Mouse (Mus musculus) fibroblast of lung, adult 2 months (primary cell): ENCODE measurements around the gene Pip5k1a.
"Not testable (repeated sequence)": the region's sequence is repeated elsewhere in the genome, so short reads cannot be mapped to it uniquely, and the experiment has no call there.

Experiments used
- DNase-seq: peaks from one replicate; pipeline ENCODE4 v3.0.0-alpha.2; 2011; ENCODE audit warnings: low read depth

Gene Pip5k1a

DNA sequence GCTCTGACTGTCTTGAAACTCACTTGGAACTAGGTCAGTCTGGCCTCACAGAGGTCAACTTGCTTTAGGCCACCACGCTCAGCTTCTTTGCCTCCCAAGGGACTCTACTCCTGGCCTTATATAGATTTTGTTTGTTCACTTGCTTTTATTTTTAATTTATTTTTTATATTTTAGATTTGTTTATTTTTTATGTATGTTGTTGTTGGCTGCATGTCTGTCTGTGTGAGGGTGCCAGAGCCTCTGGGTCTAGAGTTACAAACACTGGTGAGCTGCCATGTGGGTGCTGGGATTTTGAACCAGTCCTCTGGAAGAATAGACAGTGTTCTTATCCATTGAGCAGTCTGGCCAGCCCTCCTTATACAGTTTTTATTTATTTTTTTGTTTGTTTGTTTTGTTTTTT lies 6.0 kb upstream of the Pip5k1a start:
- no peak for DNase-seq

DNA sequence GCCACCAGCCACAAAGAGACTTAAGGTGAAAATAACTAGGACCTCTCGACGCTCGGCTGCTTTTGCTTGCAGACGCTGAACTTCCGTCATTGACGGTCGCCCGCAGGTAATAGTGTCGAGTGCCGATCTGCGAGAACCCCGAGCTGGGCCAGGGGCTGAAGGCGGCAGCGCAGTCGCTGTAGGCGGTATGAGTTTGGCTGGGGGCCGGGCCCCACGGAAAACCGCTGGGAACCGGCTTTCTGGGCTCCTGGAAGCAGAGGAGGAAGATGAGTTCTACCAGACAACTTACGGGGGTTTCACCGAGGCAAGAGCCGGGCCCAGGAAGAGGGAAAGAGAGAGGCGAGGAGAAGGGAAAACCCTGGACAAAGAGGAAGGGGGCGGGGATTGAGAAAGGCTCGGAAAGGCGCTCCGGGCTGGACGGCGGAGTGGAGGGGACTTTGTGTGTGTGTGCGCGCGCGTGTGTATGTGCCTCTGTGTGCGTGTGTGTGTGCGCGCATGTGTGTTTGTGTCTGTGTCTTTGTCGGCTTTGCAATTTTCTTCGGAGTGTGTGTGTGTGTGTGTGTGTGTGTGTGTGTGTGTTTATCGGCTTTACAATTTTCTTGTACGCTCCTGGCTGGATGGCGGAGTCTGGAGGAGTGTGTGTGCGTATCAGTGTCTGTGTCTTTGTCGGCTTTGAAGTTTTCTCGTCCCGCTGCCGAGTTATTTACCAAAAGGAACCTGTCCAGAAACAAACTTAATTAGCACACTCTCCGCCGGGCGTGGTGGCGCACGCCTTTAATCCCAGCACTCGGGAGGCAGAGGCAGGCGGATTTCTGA lies 4.4 kb upstream of the Pip5k1a start, which contains the start of gene Vps72:
Gene Vps72, plus strand, starts transcription at position 112 of the 816 bp plus-strand sequence.
- DNase-seq: peak; percentile 79

DNA sequence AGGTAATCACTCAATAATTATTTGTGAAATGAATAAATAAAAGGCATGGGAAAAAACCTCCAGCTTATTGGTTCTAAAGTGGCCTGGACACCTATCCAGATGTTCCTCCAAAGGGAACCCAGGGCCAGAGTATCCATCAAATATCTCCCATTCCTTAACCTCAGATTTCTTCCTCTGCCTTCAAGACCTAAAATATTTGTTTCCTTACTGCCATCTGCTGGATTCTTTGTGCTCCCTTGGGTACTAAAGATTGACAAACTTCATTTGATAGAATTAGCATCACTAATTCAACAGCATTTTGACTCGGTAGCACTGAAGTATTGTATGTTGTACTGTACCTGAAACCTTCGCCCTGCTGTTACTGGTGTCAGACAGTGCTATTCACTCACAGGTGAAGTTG lies 1.2 kb upstream of the Pip5k1a start:
- no peak for DNase-seq

DNA sequence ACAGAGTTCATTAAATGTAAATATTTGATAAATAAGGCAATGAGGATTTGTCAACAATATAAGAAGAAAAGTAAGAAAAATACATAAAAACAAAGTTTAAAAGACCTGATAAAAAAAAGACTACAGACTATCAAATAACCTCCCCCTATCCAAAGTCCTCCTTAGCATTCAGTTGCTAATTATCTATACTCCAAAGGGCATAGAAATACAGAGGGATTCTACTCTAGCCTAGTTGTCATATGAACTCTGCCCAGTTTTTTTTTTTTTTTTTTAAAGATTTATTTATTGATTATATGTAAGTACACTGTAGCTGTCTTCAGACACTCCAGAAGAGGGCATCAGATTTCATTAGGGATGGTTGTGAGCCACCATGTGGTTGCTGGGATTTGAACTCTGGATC lies 578 bp upstream of the Pip5k1a start:
- not testable (repeated sequence) for DNase-seq

DNA sequence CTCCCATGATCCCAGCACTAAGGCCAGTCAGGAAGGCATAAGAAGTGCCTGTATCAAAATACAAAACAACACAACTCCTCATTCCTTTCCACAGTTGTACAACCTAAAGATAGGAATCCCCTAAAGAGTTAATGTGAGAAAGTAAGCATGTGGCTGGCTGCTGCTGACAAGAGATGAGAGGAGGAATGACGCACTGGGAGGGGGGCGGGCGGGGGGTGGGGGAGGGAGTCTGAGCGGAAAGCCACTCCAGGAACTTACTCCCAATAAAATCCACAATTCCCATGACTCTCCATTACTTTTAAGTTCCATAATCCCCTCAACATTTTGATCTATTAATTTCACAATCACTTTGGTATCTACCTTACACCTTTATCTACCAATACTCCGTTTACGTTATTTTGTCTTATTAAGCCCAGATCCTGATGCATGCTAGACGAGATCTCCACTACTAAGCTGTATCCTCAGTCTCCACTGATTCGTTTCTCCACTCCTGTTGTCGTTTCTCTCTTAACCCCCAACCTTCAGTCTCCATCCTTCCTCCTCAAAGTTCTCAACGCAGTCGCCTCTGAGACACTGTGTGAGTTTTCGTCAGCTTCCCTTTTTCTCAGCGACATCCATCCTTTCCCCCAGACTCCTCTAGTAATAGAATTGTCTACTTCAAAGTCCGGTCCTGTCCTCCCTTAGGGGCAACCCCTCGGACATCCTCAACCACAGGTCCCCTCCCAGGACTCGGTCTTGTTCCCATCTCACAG lies 968 bp downstream of the Pip5k1a start:
- no peak for DNase-seq

DNA sequence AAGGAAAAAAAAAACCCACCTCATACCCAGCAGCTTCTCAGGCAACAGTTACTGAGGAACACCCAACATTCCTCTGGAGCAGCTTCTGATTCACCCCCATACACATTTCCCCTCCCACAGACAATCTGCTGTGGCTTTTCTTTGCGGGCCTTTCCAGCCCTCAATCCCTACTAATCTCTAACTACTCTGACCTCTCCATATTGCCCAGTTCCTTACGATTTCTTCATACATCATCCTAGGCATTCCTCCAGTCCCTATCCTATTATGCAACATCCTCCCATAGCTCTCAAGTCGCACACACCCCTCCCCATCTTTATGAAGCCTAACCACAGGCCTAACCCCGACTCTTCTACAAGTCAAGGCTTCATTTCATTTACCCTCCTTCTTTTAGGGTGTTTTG lies 1.6 kb downstream of the Pip5k1a start:
- DNase-seq: no peak

DNA sequence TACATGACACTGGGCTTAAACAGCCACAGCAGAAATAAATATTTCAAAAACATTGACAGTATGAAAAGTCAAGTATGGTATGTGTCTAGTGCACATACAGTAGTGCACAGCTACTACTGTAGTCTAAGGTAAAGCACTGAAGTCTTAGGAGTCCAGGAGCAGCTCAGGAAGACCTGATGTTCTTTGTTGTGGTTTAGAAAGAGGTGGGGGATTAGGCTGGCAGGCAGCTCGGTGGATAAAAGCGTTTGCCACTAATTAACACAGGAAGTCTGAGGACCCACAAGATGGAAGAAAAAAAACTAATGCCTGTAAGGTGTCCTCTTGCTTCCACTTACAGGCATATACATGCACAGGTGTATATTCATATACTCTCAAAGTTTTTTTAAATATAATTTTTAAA lies 5.9 kb downstream of the Pip5k1a start:
- DNase-seq: no peak

DNA sequence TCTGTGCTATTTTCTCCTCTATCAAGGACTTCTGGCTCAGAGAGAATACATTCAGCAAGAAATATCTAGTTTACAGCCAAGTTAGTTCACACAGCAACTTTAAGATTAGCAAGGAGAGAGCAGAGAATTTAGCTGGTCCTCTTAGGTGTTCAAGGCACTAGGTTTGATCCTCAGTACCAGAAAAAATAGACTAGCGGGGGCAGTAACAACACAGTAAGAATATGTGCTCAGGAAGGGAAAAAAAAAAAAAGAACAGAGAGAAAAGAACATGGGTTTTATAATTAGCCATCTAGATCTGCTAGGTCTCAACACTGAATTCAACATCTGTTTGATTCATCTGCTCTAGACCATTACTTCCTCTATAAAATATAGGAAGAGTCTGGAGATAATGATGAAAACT lies 18.7 kb downstream of the Pip5k1a start:
- no peak for DNase-seq

DNA sequence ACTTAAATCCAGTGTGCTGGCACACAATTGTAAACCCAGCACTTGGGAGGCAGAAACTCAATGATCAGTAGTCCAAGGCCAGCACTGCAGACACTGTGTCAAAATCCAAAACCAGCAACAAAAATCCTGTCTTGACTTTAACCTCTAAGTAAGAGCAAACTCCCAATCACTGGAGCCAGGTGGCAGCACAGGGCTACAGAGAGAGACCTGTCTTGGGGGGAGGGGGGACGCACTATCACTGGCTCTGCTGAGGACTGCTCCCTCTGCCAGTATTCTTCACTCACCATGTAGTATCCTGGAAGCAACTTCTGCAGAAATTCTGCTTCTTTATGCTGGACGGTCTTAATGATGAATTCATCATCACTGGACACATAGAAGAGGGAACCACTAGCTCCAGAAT lies 35.1 kb downstream of the Pip5k1a start:
- DNase-seq: no peak

DNA sequence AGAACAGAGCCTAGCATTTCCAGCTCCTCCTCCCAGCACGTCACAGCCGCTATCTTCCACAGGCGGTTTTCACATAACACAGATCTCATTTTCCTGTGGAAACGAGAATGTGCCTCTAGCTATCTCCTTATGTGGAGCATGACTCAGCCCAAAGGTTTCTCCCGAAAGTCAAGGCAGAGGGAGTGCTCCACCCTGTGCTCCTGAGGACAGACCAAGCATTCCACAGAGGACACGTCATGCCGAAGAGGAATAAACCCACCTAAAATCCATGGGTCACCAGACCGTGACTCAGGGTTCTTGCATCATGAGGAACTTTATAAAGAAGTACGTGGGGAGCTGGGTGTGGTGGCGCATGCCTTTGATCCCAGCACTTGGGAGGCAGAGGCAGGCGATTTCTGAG lies 40.2 kb downstream of the Pip5k1a start:
- DNase-seq: no peak

DNA sequence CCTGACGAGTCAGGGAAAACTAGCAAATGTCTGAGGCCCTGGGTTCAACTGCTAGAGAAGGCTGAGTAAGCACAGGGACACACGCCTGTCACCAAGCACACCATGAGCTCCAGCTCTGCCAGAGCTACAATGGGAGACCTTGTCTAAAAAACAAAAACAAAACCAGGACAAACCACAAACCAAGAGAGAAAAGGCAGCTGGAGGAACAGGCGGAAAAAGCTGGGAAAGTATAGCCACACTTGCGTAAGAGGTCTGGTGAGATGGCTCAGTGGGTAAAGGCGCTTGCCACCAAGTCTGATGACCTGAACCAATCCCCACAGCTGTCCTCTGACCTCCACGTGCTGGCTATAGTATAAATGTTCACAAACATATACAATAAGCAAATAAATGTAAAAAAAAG lies 40.6 kb downstream of the Pip5k1a start:
- DNase-seq: no peak

DNA sequence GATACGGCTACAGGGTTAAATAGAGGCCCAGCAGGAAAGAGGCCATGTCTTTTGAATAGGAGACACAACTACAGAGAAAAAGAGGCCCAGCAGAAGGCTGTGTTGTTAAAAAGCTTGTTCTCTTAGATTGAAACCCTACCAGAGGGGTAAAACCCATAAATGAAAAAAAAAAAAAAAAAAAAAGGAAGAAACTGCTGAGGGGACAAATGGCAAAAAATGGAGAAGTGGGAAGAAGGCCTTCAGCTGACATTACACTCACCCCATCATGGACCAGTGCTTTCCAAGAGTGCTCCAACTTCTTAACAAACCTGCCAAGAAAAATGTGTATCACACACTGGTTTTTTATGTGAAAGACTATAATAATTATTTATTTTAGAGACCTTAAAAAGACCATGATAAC lies 41.2 kb downstream of the Pip5k1a start:
- DNase-seq: no peak

DNA sequence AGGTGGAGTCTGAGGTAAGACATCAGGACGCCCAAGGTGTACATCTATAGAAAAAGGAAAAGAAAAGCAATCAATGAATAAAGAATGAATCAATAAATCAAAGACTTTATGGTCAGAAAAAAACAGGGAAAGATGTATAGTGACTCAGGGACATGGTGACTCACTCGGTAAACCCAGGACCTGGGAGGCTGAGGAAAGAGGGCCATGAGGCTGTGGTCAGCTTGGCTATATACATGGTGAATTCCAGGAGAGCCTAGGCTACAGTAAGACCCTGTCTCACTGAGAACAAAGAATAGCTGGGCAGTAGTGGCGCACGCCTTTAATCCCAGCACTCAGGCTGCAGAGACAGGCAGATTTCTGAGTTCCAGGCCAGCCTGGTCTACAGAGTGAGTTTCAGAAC lies 43.0 kb downstream of the Pip5k1a start:
- DNase-seq: no peak

DNA sequence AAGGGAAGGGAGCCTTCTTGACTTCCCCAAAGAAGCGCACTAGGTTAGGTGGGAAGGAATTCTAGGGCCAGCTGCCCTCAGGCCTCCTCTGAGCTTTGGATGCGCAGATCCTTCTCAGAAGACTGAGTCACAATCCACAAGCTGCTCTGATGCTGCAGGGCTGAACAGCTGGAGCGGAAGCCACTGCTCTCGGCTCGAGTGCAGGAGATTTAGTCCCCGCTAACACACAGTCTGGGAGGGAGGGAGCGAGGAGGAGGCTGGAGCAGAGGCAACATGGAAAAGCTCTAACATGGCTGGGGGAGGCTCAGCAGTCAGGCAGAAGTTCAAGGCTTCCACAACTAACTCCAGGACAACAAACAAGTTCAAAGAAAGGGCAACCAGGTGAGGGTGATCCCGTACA lies 48.7 kb downstream of the Pip5k1a start:
- no peak for DNase-seq

DNA sequence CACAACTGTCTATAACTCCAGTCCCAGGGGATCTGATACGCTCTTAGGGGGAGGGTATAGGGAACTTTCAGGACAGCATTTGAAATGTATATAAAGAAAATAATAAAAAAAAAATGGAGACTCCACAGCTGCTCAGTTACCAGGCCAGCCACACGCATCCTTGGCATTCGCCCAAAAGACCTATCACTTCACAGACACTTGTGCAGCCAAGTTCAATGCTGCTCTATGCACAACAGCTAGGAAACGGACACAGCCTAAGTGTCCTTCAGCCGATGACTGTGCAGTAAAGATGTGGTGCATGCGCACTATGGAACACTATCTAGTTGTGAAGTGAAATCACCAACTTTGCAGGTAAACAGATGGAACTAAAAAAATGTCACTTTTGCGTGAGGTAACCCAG lies 50.5 kb downstream of the Pip5k1a start:
- DNase-seq: no peak

DNA sequence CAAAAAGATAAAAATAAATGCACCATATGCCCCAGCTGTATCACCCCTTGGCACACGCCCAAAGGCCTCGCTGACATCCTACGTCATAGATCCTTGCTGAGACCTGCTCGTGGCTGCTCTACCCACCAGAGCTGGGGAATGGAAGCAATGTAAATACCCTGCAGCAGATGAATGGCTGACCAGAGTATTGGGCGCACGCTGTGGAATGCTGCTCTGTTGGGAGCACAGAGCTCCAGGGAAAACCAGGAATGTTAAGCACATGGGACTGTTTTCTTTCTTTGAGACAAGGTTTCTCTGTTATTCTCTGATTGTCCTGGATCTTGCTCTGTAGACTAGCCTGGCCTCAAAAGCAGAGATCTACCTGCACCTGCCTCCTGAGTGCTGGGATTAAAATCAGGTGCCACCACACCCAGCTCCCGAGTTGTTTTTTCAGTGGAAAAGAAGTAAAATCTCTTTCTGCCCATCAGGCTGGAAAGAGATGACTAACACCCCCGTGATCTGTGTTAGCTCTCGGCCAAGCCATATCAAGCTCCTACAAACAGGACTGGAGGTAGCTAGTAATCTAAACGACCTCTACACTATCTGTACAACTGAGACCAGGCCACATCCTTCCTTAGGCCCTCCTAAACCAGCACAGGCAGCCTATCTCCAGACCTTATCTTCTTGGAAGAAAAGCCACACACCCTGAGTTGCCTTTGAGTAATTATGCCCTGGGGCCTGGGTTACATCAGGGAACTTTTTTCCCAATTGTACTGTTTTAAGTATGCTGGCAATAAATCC lies 52.1 kb downstream of the Pip5k1a start:
- DNase-seq: no peak

DNA sequence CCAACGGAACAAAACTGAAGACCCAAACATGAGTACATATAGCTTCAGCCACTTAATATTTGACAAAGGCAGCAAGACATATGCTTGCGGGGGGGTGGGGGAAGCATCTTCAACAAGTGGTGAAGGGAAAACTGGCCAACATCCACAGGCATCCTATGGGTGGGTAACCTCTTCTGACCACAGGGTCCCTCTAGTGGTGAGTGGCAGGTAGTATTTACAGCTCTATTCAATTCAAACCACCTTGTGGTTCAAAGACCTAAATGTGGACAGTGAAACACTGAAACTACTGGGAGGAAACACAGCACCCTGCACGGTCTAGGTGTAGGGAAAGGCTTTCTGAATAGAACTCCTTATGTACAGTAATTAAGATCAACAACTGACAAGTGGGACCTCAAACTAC lies 53.0 kb downstream of the Pip5k1a start:
- DNase-seq: no peak

DNA sequence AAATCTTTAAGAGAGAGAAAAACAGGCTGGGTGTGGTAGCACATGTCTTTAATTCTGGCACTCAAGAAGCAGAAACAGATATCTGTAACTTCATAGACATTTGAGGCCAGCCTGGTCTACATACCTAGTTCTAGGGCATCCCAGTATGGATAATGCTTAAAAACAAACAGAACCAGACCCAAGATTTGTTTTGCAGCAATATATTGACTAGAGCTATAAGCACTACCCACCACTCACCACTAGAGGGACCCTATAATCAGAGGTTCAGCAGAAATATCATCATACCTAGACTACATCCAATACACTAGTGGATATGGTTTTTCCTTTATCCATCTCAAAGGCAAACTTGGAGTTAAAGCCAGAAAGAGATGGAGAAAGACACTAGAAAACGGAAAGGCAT lies 53.8 kb downstream of the Pip5k1a start:
- DNase-seq: no peak

DNA sequence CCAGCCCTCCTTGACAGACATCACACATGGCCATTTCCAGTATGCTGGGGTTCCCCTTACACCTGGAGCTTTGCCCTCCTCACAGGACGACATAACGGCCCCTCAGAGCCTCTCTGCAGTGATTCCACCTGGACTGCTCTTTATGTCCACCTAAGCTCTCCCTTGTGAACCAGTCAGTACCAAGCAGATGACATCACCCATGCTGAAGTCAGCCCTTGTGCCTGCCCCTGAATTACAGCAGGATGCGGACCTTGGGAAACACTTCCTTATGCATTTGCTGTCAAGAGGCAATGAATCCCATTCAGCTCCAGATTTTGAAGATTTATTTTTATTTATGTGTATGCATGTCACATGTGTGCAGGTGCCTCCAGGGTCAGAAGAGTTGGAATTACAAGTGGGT lies 58.8 kb downstream of the Pip5k1a start:
- no peak for DNase-seq

DNA sequence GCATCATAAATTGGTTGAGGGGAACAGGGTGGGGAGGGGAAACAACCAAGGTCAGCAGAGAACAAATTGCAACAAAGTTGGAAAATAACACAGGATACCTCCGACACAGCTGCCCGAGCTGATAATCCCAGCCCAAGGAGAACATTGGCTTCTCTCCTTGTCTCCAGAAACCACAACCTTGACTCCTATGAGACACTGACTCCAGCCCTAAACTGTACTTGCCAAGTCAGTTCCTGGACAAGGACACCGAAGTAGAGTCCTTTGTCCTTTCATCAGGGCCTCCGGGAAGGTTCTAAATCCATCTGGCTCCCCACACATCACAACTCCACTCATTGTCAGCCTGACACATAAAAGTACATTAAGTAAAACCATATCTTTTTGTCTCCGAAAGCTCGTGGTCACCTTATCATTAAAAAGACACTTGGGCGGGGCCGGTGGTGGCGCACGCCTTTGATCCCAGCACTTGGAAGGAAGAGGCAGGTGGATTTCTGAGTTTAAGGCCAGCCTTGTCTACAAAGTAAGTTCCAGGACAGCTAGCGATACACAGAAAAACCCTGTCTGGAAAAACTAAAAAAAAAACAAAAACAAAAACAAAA lies 60.2 kb downstream of the Pip5k1a start:
- DNase-seq: no peak

DNA sequence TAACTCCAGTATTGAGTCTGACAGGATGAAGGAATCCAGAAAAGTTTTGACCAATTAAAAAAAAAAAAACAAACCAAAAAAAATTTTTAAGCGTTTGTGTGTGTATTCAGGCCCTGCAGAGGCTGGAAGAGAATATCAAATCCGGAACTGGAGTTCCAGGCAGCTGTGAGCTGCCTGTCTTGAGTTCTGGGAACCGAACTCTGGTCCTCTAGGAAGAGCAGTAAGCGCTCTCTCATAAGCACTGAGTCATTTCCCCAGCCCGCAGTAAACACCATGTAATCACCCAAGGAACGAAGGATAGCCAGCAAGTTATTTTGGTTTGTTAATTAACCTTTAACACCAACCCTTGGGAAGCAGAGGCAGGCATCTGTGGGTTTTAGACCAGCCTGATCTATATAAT lies 63.5 kb downstream of the Pip5k1a start:
- DNase-seq: no peak

DNA sequence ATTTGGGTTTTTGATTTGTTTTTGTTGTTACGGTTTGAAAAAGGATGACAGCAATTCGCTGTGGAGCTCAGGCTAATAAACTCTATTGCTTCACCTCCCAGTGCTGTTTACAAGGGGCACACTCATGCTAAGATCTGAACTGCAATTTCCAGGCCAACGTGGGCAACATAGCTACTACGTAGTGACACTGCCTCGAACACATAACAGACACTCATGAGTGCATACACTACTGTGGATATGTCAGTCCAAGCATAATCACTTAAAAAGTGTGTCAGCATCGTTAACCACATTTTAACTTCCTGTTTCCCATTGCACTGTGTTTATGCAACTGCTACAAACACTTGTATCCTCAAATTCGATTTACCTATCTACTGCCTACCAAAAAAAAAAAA lies 63.9 kb downstream of the Pip5k1a start:
- no peak for DNase-seq
